Mouse (Mus musculus) cerebellum, adult 2 months (tissue): ENCODE data around the gene Smc6.

ENCODE experiments used
- CTCF ChIP-seq: fragments of 200-500 bp; IDR thresholded peaks from 2 replicates; pipeline ENCODE4 v1.5.1; 2011; ENCODE audit warnings: low read depth, mild to moderate bottlenecking, control low read depth, low read length, moderate library complexity, borderline replicate concordance; ENCODE audit not compliant: insufficient read depth
- POLR2A ChIP-seq: fragments of 200-500 bp; IDR thresholded peaks from 2 replicates; pipeline ENCODE4 v1.6.1; 2011; ENCODE audit warnings: low read length, control low read depth, borderline replicate concordance; ENCODE audit not compliant: insufficient read depth

- TF ChIP-seq CTCF (no peak), POLR2A (no peak)
Observed at GRCm38 (mm10) chr12:11313840-11314239, 48.2 kb downstream of the Smc6 start.
